Mouse (Mus musculus) intestine, embryonic 15.5 days (tissue): ENCODE data around the gene Emc1. TPM values are rescaled to one million over a fixed set of nuclear protein-coding genes. Genes with fewer than 3 reads are reported as not detected.

Experiments
- ATAC-seq: fragments of 200-750 bp; cut with Nextera tagmentation; 2 replicates; pipeline ENCODE4 v1.8.0; 2017; ENCODE audit warnings: moderate TSS enrichment, moderate library complexity
- H3K27ac ChIP-seq: fragments of 300-500 bp; sonication (generic); 2 replicates; pipeline ENCODE4 v1.5.1; 2015; ENCODE audit warnings: mild to moderate bottlenecking, inconsistent platforms
- H3K27me3 ChIP-seq: fragments of 300-500 bp; sonication (generic); replicated peaks from 2 replicates; pipeline ENCODE4 v1.6.1; 2015; ENCODE audit warnings: inconsistent platforms
- H3K36me3 ChIP-seq: fragments of 300-500 bp; sonication (generic); 2 replicates; pipeline ENCODE4 v1.6.1; 2015; ENCODE audit warnings: inconsistent platforms
- H3K4me1 ChIP-seq: fragments of 300-500 bp; sonication (generic); replicated peaks from 2 replicates; pipeline ENCODE4 v1.6.1; 2015; ENCODE audit warnings: inconsistent platforms
- H3K4me2 ChIP-seq: fragments of 300-500 bp; sonication (generic); replicated peaks from 2 replicates; pipeline ENCODE4 v1.6.1; 2015; ENCODE audit warnings: mild to moderate bottlenecking, inconsistent platforms
- H3K4me3 ChIP-seq: fragments of 300-500 bp; sonication (generic); replicated peaks from 2 replicates; pipeline ENCODE4 v1.5.1; 2015; ENCODE audit warnings: inconsistent platforms
- H3K9ac ChIP-seq: fragments of 300-500 bp; sonication (generic); 2 replicates; pipeline ENCODE4 v1.6.1; 2015; ENCODE audit warnings: inconsistent platforms
- H3K9me3 ChIP-seq: fragments of 300-500 bp; sonication (generic); 2 replicates; pipeline ENCODE4 v1.6.1; 2016; ENCODE audit warnings: inconsistent platforms
- WGBS: fragments of 180-500 bp; shearing (Covaris S2); methylation state at CpG from one replicate; pipeline ENCODE4 v1.1.7; 2015; 5-methylcytosine and 5-hydroxymethylcytosine counted together
- polyA plus RNA-seq: library from polyadenylated mRNA; unstranded; fragments of >200 nt; fragmentation: Nextera tagmentation; extraction: Ambion mirVana; gene quantifications from 2 replicates; pipeline ENCODE4 v1.2.1, GENCODE M21; 2015

The Emc1 gene
- polyA plus RNA-seq, 1 experiment from 2014 or later, result 21.2 TPM

- 45% methylated on average over 7 of the region's 9 CpGs for WGBS
- no peaks in the 10 kb centered on the region for H3K36me3 ChIP-seq
- no peak overlapping the region for H3K27ac ChIP-seq
- no peaks in the 10 kb centered on the region for H3K9me3 ChIP-seq
- H3K27me3 ChIP-seq, result peaks cover 5% of the 10 kb centered on the region
- no peak overlapping the region for H3K9ac ChIP-seq
- no peak overlapping the region for H3K4me3 ChIP-seq
- peak; percentile 20; the same call in 1 of the 2 replicates for ATAC-seq
- H3K4me1 ChIP-seq, result 0 out of 2 replicates have a peak, but pooled peaks cover 7% of the 10 kb centered on the region
- H3K4me2 ChIP-seq, result no peak overlapping the region
Measured at GRCm38 (mm10) chr4:139334631-139335295, 17.6 kb upstream of the Emc1 start.

GRCm38 (mm10) chr4:139335507-139335906 is 16.9 kb upstream of the Emc1 start:
- no peak overlapping the region for H3K4me3 ChIP-seq
- ATAC-seq, result peak; percentile 49
- H3K4me1 ChIP-seq, result 0 out of 2 replicates have a peak, but pooled peaks cover 7% of the 10 kb centered on the region
- no peak overlapping the region for H3K4me2 ChIP-seq
- no peak overlapping the region for H3K27ac ChIP-seq
- WGBS, result 48% methylated on average over 7 of the region's 7 CpGs
- no peaks in the 10 kb centered on the region for H3K9me3 ChIP-seq
- no peak overlapping the region for H3K9ac ChIP-seq
- H3K27me3 ChIP-seq, result peaks cover 5% of the 10 kb centered on the region
- no peaks in the 10 kb centered on the region for H3K36me3 ChIP-seq

- Histone ChIP-seq H3K27ac (no peak overlapping the region), H3K4me1 (0 out of 2 replicates have a peak, but pooled peaks cover 7% of the 10 kb centered on the region), H3K36me3 (no peaks in the 10 kb centered on the region), H3K4me3 (peak overlapping the region; percentile 28), H3K9ac (peak overlapping the region; percentile 44), H3K27me3 (peaks cover 5% of the 10 kb centered on the region), H3K4me2 (peak overlapping the region; percentile 63), H3K9me3 (no peaks in the 10 kb centered on the region)
- peak; percentile 71 for ATAC-seq
- 19% methylated on average over 24 of the region's 24 CpGs for WGBS
Measured at GRCm38 (mm10) chr4:139336822-139337483, 15.4 kb upstream of the Emc1 start.

DNA sequence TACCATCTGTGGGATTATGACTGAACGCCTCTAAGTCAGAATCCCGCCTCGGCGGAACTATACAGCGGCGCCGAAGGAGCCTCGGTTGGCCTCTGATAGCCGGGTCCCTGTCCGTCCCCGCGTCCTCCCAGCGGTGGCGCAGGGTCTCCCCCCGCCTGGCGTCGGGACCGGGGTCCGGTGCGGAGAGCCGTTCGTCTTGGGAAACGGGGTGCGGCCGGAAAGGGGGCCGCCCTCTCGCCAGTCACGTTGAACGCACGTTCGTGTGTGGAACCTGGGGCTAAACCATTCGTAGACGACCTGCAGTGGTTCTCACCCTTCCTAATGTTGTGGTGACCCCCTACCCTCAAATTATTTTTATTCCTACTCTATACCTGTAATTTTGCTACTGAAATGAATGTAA is 14.2 kb upstream of the Emc1 start:
- peaks cover 5% of the 10 kb centered on the region for H3K27me3 ChIP-seq
- H3K4me1 ChIP-seq, result 0 out of 2 replicates have a peak, but pooled peaks cover 7% of the 10 kb centered on the region
- ATAC-seq, result no peak
- WGBS, result 53% methylated on average over 33 of the region's 33 CpGs
- no peaks in the 10 kb centered on the region for H3K9me3 ChIP-seq
- H3K27ac ChIP-seq, result no peak overlapping the region
- no peak overlapping the region for H3K4me2 ChIP-seq
- no peak overlapping the region for H3K4me3 ChIP-seq
- H3K9ac ChIP-seq, result no peak overlapping the region
- H3K36me3 ChIP-seq, result no peaks in the 10 kb centered on the region

GRCm38 (mm10) chr4:139340835-139341234 is 11.6 kb upstream of the Emc1 start:
- no peaks in the 10 kb centered on the region for H3K9me3 ChIP-seq
- WGBS, result 75% methylated on average over 4 of the region's 4 CpGs
- H3K27me3 ChIP-seq, result peaks cover 5% of the 10 kb centered on the region
- no peak for ATAC-seq
- H3K4me3 ChIP-seq, result no peak overlapping the region
- 0 out of 2 replicates have a peak, but pooled peaks cover 3% of the 10 kb centered on the region for H3K36me3 ChIP-seq
- no peak overlapping the region for H3K4me2 ChIP-seq
- H3K9ac ChIP-seq, result no peak overlapping the region
- no peak overlapping the region for H3K27ac ChIP-seq
- H3K4me1 ChIP-seq, result 0 out of 2 replicates have a peak, but pooled peaks cover 3% of the 10 kb centered on the region

DNA sequence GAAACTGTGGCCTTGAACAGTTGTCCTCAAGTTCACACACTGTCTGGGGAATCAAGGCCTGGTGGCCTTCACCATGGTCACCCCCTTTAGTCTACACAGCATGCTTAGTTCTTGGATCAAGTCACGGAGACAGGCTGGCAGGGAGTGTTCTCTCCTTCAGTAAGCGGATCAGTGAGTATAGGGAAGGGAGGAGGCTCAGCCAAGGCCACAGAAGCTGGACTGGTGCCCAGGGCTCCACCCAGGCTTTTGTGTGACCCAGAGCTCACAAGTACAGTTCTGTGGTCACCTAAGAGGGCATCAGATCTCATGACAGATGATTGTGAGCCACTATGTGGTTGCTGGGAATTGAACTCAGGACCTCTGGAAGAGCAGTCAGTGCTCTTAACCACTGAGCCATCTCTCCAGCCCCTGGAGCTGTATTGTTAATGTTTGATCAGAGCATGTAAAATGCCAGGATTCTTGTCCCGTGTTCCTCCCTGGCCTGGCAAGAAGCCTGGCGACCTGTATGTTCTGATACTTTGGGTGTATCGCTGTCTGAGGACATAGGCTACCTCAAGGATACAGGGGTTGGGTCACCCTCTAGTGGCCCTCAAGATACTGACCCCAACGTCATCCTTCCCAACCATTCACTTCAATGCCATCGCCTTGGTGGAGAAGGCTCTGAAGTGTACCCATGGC is 10.7 kb upstream of the Emc1 start:
- WGBS, result 72% methylated on average over 7 of the region's 7 CpGs

GRCm38 (mm10) chr4:139343718-139344117 is 8.7 kb upstream of the Emc1 start:
- Histone ChIP-seq H3K9ac (no peak overlapping the region), H3K9me3 (no peaks in the 10 kb centered on the region), H3K4me2 (no peak overlapping the region), H3K27me3 (no peaks in the 10 kb centered on the region), H3K4me1 (no peaks in the 10 kb centered on the region), H3K4me3 (no peak overlapping the region), H3K36me3 (peaks cover 26% of the 10 kb centered on the region), H3K27ac (no peak overlapping the region)
- WGBS, result 54% methylated on average over 5 of the region's 5 CpGs
- ATAC-seq, result no peak

More for the DNA sequence above, 10.7 kb upstream of the Emc1 start:
- no peak for ATAC-seq
- H3K4me1 ChIP-seq, result 0 out of 2 replicates have a peak, but pooled peaks cover 3% of the 10 kb centered on the region
- H3K9me3 ChIP-seq, result no peaks in the 10 kb centered on the region
- H3K4me2 ChIP-seq, result no peak overlapping the region
- H3K9ac ChIP-seq, result no peak overlapping the region
- no peak overlapping the region for H3K4me3 ChIP-seq
- peaks cover 10% of the 10 kb centered on the region for H3K36me3 ChIP-seq
- H3K27ac ChIP-seq, result no peak overlapping the region
- H3K27me3 ChIP-seq, result peaks cover 5% of the 10 kb centered on the region

GRCm38 (mm10) chr4:139345416-139346019 is 6.9 kb upstream of the Emc1 start:
- 82% methylated on average over 23 of the region's 23 CpGs for WGBS

DNA sequence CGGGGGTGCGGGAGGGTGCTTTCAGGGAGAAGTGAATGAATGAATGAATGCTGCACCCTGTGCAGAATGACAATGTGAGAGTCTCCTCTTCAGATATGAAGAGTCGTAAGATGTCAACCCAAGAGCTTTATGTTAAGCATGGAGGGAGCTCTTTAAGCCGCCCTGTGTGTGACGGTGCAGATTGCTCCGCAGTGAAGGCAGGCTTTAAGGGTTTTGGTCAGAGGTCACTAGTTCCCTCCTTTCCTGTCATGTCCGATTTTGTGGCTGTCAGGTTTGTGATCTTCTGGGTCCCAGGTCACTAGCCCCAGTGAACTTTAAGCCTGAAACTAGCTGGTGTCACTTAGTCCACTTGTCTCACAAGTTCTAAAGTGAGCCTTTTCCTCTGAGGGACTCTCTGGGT is 445 bp downstream of the Emc1 start:
- WGBS, result 2% methylated on average over 7 of the region's 7 CpGs
- Histone ChIP-seq H3K9me3 (no peaks in the 10 kb centered on the region), H3K27ac (no peak overlapping the region; the same call in 1 of the 2 replicates), H3K27me3 (no peaks in the 10 kb centered on the region), H3K4me1 (peaks cover 15% of the 10 kb centered on the region), H3K4me2 (peak overlapping the region; percentile 83), H3K36me3 (peaks cover 23% of the 10 kb centered on the region), H3K4me3 (peak overlapping the region; percentile 83), H3K9ac (peak overlapping the region; percentile 86)
- ATAC-seq, result peak; percentile 47; the same call in 1 of the 2 replicates

More at GRCm38 (mm10) chr4:139345416-139346019, 6.9 kb upstream of the Emc1 start:
- no peak overlapping the region for H3K4me3 ChIP-seq
- no peak for ATAC-seq
- H3K36me3 ChIP-seq, result peaks cover 30% of the 10 kb centered on the region
- H3K4me1 ChIP-seq, result no peaks in the 10 kb centered on the region; the same call in 1 of the 2 replicates
- no peaks in the 10 kb centered on the region for H3K9me3 ChIP-seq
- H3K9ac ChIP-seq, result no peak overlapping the region
- H3K4me2 ChIP-seq, result no peak overlapping the region
- no peaks in the 10 kb centered on the region for H3K27me3 ChIP-seq
- H3K27ac ChIP-seq, result no peak overlapping the region

GRCm38 (mm10) chr4:139357211-139357610 is 4.8 kb downstream of the Emc1 start:
- H3K4me1 ChIP-seq, result peaks cover 4% of the 10 kb centered on the region
- no peak overlapping the region for H3K9ac ChIP-seq
- H3K4me2 ChIP-seq, result no peak overlapping the region
- H3K36me3 ChIP-seq, result peaks cover 30% of the 10 kb centered on the region
- H3K27ac ChIP-seq, result no peak overlapping the region
- no peak overlapping the region for H3K4me3 ChIP-seq
- ATAC-seq, result no peak
- no peaks in the 10 kb centered on the region for H3K9me3 ChIP-seq
- 78% methylated on average over 3 of the region's 3 CpGs for WGBS
- H3K27me3 ChIP-seq, result no peaks in the 10 kb centered on the region

DNA sequence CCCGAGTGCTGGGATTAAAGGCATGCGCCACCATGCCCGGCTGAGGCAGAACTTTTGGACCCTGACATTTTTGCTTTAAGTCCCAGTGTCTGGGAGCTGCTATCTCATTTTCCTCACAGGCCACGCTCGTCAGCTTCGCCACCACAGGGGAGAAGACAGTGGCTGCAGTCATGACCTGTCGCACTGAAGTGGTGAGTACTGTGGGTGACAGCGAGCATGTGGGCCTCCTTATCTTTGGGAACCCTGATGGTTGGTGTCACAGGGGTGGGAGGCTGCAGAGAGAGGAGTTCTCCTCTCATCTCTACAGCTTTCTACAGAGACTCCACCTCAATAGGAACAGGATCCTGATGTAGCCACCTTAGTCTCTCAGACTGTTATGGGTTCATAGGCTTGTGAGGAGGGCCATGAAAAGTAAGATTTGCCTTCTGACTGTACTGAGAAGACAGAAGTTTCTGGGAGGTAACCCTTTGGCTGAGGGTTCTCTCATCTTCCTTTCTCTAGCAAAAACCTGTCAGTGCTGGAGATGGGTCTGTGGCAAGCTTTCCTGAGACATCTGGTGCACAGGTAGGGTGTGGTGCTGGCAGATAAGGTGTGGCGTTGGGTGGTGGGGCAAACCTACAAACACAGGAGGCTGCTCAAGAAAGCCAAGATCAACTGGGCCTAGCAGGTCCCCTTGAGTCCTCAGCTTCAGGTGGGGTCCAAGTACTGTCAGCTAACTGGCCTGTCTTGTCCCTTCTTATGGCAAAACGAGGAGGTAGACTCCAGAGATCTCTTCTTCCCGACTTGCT is 8.6 kb downstream of the Emc1 start:
- H3K27ac ChIP-seq, result no peak overlapping the region
- ATAC-seq, result no peak
- no peak overlapping the region for H3K4me2 ChIP-seq
- H3K4me1 ChIP-seq, result no peaks in the 10 kb centered on the region
- H3K4me3 ChIP-seq, result no peak overlapping the region
- no peak overlapping the region for H3K9ac ChIP-seq
- no peaks in the 10 kb centered on the region for H3K9me3 ChIP-seq
- peaks cover 55% of the 10 kb centered on the region for H3K36me3 ChIP-seq
- WGBS, result 93% methylated on average over 11 of the region's 11 CpGs
- H3K27me3 ChIP-seq, result no peaks in the 10 kb centered on the region
